Mouse (Mus musculus): ENCODE measurements around the gene Cct7. TPM values are rescaled to one million over a fixed set of nuclear protein-coding genes. Genes with fewer than 3 reads are reported as not detected.

Cct7 gene
- polyA plus RNA-seq, 1 experiment from 2014 or later, result 668 TPM

DNA sequence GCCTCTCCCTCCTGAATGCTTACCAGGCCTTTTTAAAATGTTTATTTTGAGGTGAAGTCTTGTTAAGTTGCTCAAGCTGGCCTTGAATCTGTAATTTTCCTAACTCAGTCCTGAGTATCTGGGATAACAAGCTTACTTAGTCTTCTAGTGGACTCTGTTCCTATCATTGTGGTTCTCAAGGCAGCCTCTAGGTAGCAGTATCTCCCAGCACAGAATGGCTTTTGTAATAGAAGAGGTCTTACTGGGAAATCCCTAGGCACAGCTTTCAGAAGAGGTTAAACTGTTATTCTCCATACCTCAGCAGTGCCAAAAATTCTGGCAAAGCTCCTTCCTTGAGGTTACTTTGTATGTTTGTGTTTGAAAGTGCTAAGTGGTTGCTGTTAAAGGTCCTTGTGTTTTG, 14.1 kb downstream of the Cct7 start:
- no peak overlapping the region for H3K9ac ChIP-seq
- H3K4me3 ChIP-seq, result no peak overlapping the region
- ATAC-seq, result no peak
- H3K9me3 ChIP-seq (replicated peaks), result no peaks in the 10 kb centered on the region
- H3K27ac ChIP-seq, result no peak overlapping the region
- H3K36me3 ChIP-seq (ENCODE audit: poor library complexity, severe bottlenecking), result peaks cover 94% of the 10 kb centered on the region
- H3K4me1 ChIP-seq, result no peaks in the 10 kb centered on the region
- no peak overlapping the region for H3K4me2 ChIP-seq
- H3K27me3 ChIP-seq, result no peaks in the 10 kb centered on the region

DNA sequence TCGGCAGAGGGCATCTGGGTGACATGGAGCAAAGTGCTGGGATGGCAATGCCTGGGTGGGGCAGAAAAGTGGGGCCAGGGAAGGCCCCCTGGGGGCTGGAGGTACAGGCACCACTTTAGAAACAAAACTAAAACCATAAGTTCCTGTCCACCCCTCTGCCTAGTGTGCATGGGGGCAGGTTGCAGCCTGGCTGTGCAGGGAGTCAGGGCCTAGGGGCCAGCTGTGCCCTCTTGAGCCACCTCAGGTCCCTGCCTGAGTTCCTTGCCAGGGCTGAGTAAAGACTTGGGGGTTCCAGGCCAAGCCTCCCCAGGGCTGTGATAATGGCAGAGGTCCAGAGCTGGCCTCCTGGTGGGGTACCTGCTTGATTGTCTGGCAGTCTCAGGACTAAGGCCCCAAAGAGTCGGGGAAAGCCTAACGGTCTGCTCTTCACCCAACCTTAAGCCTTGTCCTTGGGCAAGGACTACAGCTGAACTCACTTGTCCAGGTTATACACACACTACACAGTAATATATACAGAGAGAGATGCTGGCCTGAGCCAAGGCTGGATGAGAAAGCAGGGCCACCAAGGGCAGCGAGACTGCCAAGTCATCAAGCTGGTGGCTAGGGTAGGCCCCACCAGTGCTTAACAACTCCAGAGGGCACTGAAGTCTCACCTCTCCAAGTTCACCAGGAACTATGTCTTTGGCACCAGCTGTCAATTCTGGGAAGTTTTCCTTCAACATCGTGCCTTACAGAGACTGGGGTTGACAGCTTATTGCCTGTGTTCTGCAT, 18.5 kb downstream of the Cct7 start:
- Histone ChIP-seq H3K9me3 (replicated peaks) (no peaks in the 10 kb centered on the region), H3K4me3 (no peak overlapping the region), H3K4me2 (no peak overlapping the region), H3K4me1 (peaks cover 6% of the 10 kb centered on the region; the same call in 1 of the 2 replicates), H3K9ac (no peak overlapping the region), H3K27ac (no peak overlapping the region), H3K36me3 (ENCODE audit: poor library complexity, severe bottlenecking) (peaks cover 50% of the 10 kb centered on the region), H3K27me3 (no peaks in the 10 kb centered on the region)
- 80% methylated on average over 5 of the region's 5 CpGs for WGBS
- no peak; the same call in 1 of the 2 replicates for ATAC-seq

DNA sequence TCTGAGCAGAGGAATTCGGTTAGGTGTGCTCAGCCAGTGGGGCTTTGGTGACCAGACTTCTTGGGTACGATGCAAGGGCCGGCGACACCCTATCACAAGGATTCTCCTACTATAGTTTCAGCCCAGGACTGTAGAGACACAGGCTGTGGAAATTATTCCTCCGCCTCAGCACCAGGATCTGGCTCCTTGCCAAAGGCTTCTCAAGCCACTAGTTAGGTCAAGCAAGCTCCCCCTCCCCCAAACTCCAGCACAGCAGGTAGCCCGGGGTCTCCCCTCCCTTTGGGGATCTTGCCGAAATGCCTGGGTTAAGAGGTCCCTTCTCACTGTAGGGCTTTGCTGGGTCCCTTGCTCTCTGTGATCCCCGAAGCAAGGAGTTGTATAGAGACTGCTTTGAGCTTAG, 20.6 kb downstream of the Cct7 start:
- H3K4me1 ChIP-seq, result peaks cover 6% of the 10 kb centered on the region; the same call in 1 of the 2 replicates
- H3K4me2 ChIP-seq, result no peak overlapping the region
- H3K9ac ChIP-seq, result 0 out of 2 replicates have a peak overlapping the region, but pooled peaks have one; percentile 5
- H3K27ac ChIP-seq, result no peak overlapping the region
- H3K9me3 ChIP-seq (replicated peaks), result no peaks in the 10 kb centered on the region
- H3K27me3 ChIP-seq, result no peaks in the 10 kb centered on the region
- 64% methylated on average over 8 of the region's 8 CpGs for WGBS
- no peak for ATAC-seq
- no peak overlapping the region for H3K4me3 ChIP-seq
- peaks cover 28% of the 10 kb centered on the region for H3K36me3 ChIP-seq (ENCODE audit: poor library complexity, severe bottlenecking)

DNA sequence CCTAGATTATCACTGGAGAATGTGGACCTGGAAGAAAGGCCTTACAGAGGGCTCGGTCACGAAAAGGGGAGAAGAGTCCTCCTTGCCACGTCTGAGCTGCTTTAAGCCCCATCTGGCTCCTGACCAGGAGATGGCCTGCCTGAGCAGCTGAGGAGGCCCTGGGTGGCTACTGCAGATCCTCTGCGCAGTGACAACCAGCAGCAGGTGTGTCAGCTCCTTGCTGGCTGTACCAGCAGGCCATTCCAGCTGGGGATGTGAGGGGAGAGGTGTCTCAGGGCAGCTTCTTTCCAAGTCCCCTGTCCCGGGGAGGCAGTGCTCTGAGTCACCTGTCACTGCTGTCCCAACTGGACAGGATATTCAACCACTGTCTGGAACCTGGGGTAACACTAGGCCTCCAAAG, 21.2 kb downstream of the Cct7 start:
- Histone ChIP-seq H3K36me3 (ENCODE audit: poor library complexity, severe bottlenecking) (peaks cover 23% of the 10 kb centered on the region), H3K4me1 (peaks cover 6% of the 10 kb centered on the region; the same call in 1 of the 2 replicates), H3K9me3 (replicated peaks) (no peaks in the 10 kb centered on the region), H3K9ac (no peak overlapping the region), H3K4me2 (no peak overlapping the region), H3K27ac (no peak overlapping the region), H3K4me3 (no peak overlapping the region), H3K27me3 (0 out of 2 replicates have a peak, but pooled peaks cover under 1% of the 10 kb centered on the region)
- no peak for ATAC-seq
- 56% methylated on average over 5 of the region's 5 CpGs for WGBS

DNA sequence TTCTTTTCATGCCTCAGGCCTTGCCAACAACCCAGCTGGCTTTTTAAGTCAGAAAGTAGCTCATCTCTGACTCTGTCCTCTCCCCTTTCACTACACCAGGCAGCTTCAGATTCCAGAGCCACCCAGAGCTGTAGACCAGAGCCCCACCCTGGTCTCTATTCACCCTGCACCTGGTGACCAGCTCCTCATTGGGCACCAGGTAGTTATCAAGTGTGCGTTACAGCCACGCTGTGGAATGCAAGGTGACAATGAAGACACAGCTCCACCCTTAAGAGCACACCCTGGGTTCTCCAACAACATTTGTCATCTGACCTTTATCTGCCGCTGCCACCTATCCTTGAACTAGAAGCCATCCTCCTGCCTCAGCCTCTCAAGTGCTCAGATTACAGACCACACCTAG, 24.3 kb downstream of the Cct7 start:
- no peak overlapping the region for H3K27ac ChIP-seq
- no peak overlapping the region for H3K4me3 ChIP-seq
- no peak overlapping the region for H3K9ac ChIP-seq
- H3K4me2 ChIP-seq, result no peak overlapping the region
- no peaks in the 10 kb centered on the region; the same call in 1 of the 2 replicates for H3K36me3 ChIP-seq (ENCODE audit: poor library complexity, severe bottlenecking)
- no peaks in the 10 kb centered on the region for H3K9me3 ChIP-seq (replicated peaks)
- peaks cover 6% of the 10 kb centered on the region; the same call in 1 of the 2 replicates for H3K4me1 ChIP-seq
- 0 out of 2 replicates have a peak, but pooled peaks cover 10% of the 10 kb centered on the region for H3K27me3 ChIP-seq
- WGBS, result 83% methylated on average over 3 of the region's 3 CpGs
- ATAC-seq, result no peak

DNA sequence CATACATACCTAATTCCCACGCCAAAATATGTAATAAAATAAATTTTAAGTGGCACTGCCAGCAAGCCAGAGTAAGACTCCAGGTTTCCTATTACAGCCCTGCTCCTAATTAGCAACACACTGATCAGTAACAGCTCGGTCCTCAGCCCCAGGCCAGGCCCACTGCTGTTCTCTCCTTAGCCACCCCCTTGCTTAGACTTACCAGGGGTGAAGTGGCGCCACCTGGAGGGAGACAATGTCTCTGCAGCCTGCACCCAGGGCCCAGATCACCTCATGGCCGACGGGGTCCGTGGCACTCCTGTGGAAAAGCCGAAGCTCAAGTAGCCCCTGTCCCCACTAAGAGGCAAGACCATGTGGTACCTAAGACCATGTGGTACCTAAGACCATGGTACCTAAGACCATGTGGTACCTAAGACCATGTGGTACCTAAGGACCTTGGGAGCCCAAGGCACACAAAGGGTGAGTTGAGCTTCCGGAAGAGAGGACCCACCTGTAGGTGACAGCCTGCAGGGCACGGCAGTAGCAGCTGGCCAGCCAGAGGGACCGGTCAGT, 26.1 kb downstream of the Cct7 start:
- Histone ChIP-seq H3K36me3 (ENCODE audit: poor library complexity, severe bottlenecking) (no peaks in the 10 kb centered on the region; the same call in 1 of the 2 replicates), H3K4me1 (no peaks in the 10 kb centered on the region), H3K9ac (no peak overlapping the region), H3K9me3 (replicated peaks) (no peaks in the 10 kb centered on the region), H3K27me3 (peaks cover 19% of the 10 kb centered on the region; the same call in 1 of the 2 replicates), H3K27ac (no peak overlapping the region), H3K4me2 (no peak overlapping the region), H3K4me3 (no peak overlapping the region)
- 42% methylated on average over 10 of the region's 10 CpGs for WGBS
- 0 out of 2 replicates have a peak, but pooled peaks have one; percentile 16 for ATAC-seq

DNA sequence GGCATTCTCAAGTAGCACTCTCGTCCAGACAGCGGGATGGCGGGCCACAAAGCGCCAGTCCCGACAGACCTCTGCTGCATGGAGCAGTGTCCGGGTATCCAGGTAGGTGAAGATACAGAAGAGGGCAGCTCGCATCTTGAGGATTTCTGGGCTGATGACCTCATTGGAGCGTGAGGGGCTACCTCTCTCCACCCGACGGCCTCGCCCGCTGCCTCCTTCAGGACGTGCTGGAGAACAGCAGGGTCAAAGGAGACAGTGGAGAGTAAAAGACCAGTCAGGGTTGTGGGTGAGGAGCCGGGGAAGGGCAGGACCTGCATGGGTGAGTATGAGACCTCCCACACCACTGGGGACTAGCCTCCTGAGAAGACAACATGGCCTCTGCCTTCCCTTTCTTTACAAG, 27.1 kb downstream of the Cct7 start:
- H3K27me3 ChIP-seq, result peaks cover 29% of the 10 kb centered on the region
- H3K9me3 ChIP-seq (replicated peaks), result no peaks in the 10 kb centered on the region
- no peak for ATAC-seq
- H3K4me1 ChIP-seq, result no peaks in the 10 kb centered on the region
- no peak overlapping the region for H3K27ac ChIP-seq
- no peak overlapping the region for H3K4me2 ChIP-seq
- WGBS, result 44% methylated on average over 14 of the region's 14 CpGs
- no peaks in the 10 kb centered on the region for H3K36me3 ChIP-seq (ENCODE audit: poor library complexity, severe bottlenecking)
- no peak overlapping the region for H3K9ac ChIP-seq
- no peak overlapping the region for H3K4me3 ChIP-seq

DNA sequence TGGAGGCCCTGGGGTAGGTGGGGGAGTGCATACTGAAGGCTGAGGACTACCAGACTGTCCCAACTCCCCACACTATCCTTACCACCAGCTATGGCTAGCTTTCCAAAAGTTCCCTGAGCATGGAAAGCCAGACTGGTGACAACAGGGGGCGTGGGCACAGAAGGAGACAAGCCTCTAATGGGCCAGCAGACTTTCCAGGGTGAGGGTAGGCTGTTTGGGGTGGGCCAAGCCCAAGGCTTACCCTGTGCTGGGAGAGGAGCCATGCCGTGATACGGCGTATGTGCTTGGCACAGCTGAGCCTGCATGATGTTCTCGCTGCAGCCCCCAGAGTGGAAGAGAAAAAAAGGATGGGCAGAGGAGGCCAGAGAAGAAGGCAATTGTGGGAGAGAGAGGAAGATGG, 28.7 kb downstream of the Cct7 start:
- no peak overlapping the region for H3K9ac ChIP-seq
- peaks cover 12% of the 10 kb centered on the region for H3K4me1 ChIP-seq
- H3K27ac ChIP-seq, result no peak overlapping the region
- no peak overlapping the region for H3K4me2 ChIP-seq
- H3K9me3 ChIP-seq (replicated peaks), result no peaks in the 10 kb centered on the region
- ATAC-seq, result no peak
- peaks cover 45% of the 10 kb centered on the region for H3K27me3 ChIP-seq
- H3K36me3 ChIP-seq (ENCODE audit: poor library complexity, severe bottlenecking), result no peaks in the 10 kb centered on the region
- 75% methylated on average over 5 of the region's 5 CpGs for WGBS
- H3K4me3 ChIP-seq, result no peak overlapping the region

DNA sequence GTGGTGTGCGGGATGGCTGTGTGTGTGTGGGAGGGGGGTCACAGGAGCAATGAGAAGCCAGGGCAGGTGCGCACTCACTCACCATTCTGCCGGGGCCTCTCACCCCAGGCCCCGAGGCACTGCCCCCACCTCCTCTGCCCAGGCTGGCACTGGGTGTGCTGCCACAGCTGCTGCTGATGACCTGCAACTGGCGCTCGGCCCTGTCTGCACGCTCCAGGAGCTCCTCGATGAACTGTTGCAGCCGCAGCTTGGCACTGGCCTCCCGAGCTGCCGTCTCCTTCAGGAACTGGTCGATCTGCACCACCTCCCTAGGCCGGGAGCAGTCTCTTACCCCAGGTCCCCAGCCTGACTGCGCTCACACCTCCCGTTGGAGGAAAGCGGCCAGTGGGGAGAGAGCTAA, 29.4 kb downstream of the Cct7 start:
- WGBS, result 73% methylated on average over 16 of the region's 16 CpGs
- H3K9ac ChIP-seq, result no peak overlapping the region
- H3K36me3 ChIP-seq (ENCODE audit: poor library complexity, severe bottlenecking), result no peaks in the 10 kb centered on the region
- no peaks in the 10 kb centered on the region for H3K9me3 ChIP-seq (replicated peaks)
- peaks cover 12% of the 10 kb centered on the region for H3K4me1 ChIP-seq
- peaks cover 52% of the 10 kb centered on the region for H3K27me3 ChIP-seq
- peak; percentile 20; the same call in 1 of the 2 replicates for ATAC-seq
- no peak overlapping the region for H3K4me3 ChIP-seq
- no peak overlapping the region for H3K4me2 ChIP-seq
- H3K27ac ChIP-seq, result no peak overlapping the region

DNA sequence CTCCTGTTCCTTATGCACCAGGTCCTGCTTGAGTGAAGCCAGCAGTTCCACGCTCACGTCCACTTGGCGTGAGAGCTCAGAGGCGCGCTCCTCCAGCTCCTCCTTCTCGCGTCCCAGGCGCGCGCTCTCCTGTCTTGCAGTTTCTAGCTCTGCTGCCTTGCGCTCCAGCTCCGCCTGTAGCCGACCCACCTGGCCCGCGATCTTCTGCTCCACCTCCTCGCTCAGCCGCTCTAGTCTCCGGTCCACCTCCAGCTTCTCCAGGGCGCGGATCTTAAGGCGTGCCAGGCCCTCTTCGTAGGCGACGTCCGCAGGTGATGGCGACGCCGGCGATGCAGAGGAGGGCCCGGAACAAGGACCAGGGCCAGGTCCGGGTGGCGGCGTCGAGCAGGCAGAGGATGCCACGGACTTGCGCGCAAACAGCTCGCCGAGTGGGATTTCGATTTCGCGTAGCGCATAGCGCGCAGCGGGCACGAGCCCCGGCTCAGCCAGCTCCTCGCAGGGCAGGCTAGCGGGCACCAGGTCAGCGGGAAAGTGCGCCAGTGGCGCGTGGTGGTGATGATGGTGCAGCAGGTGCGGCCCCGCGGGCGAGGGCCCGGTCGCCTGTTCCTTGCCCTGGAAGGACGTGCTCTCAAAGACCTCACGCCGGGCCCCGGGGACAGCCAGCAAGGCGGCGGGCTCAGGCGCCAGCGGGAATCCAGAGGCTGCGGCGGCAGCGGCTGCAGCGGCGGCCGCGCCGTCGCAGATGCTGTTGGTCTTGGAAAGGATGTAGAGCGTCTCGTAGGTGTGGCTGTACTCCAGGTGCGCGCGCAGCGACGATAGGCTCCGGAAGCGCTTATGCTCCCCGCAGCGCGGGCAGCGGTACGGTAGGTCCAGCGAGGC, 32.8 kb downstream of the Cct7 start:
- H3K27ac ChIP-seq, result no peak overlapping the region
- peak overlapping the region; percentile 56 for H3K4me2 ChIP-seq
- 0 out of 2 replicates have a peak, but pooled peaks have one; percentile 16 for ATAC-seq
- H3K9ac ChIP-seq, result peak overlapping the region; percentile 37
- 3% methylated on average over 91 of the region's 92 CpGs for WGBS
- peaks cover 12% of the 10 kb centered on the region for H3K4me1 ChIP-seq
- no peaks in the 10 kb centered on the region for H3K36me3 ChIP-seq (ENCODE audit: poor library complexity, severe bottlenecking)
- peaks cover 57% of the 10 kb centered on the region for H3K27me3 ChIP-seq
- peak overlapping the region; percentile 39 for H3K4me3 ChIP-seq
- H3K9me3 ChIP-seq (replicated peaks), result no peaks in the 10 kb centered on the region

DNA sequence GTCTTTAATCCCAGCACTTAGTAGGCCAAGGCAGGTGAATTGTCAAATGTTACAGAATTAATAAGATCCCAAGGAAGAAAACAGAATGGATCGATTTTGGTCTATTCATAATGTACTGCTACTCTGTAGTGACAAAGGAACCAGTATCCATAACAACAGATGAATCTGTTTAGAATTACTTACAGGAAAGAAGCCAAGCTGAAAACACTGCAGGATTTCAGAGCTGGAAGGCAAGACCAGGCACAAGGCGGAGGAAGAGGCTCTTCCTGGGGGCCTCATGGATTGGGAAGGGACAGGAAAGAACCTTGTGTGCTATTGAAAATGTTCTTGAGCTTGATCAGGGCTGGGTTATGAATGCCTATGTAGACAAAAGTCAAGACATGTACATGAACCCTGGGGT, 34.4 kb downstream of the Cct7 start:
- Histone ChIP-seq H3K9me3 (replicated peaks) (no peaks in the 10 kb centered on the region), H3K4me3 (no peak overlapping the region), H3K4me1 (peaks cover 12% of the 10 kb centered on the region), H3K9ac (no peak overlapping the region), H3K4me2 (no peak overlapping the region), H3K36me3 (ENCODE audit: poor library complexity, severe bottlenecking) (no peaks in the 10 kb centered on the region), H3K27ac (no peak overlapping the region), H3K27me3 (peaks cover 54% of the 10 kb centered on the region)
- WGBS, result 73% methylated on average over 2 of the region's 2 CpGs
- no peak for ATAC-seq

DNA sequence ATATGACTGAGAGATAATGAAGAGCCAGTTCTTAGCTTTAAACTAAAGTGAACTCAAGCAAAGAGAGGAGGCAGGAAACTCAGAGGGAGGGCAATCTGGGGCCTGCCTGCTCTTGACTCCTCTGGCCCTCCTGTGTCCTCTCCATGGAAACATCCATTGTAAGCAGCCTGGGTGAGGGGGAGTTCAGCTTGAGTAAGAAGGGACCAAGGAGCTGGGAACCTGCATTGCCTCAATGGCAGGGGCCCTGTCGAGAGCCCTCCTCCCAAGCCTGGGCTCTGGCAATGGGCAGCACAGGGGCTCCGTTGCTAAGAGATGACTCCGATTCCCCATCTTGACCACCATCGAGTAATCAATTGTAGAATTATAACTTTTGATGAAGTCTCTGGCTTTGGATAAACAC, 37.2 kb downstream of the Cct7 start:
- Histone ChIP-seq H3K27ac (no peak overlapping the region), H3K36me3 (ENCODE audit: poor library complexity, severe bottlenecking) (no peaks in the 10 kb centered on the region), H3K9ac (no peak overlapping the region), H3K9me3 (replicated peaks) (no peaks in the 10 kb centered on the region), H3K27me3 (peaks cover 36% of the 10 kb centered on the region), H3K4me2 (no peak overlapping the region), H3K4me3 (no peak overlapping the region), H3K4me1 (peaks cover 12% of the 10 kb centered on the region)
- no peak for ATAC-seq
- 45% methylated on average over 4 of the region's 4 CpGs for whole genome bisulfite sequencing

All from forebrain, embryonic 13.5 days (tissue).